Mouse (Mus musculus): ENCODE data around the gene Scimp. TPM values are rescaled to one million over a fixed set of nuclear protein-coding genes. Genes with fewer than 3 reads are reported as not detected.
"Not testable (repeated sequence)": the region's sequence is repeated elsewhere in the genome, so short reads cannot be mapped to it uniquely, and the experiment has no call there.

Gene Scimp
- polyA plus RNA-seq, 1 experiment, result 0.10 TPM

DNA sequence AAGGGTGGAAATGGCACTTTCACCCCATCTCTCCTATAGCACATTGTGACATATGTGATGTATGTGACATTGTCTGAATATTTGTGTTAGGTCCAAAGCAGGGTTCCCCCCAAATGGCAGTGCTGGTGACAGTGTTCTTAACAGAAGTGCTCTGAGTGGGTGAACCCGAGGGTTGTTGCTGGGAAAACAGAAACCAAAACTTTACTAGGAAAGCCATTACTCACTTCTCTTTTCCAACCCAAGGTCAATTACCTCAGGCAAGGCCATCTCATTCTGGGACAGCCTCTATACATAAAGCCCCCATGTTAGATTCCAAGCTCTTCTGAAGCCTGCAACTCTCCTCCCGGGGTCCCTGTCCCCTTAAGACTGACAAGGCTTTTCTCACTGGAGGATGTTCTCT lies 26.5 kb downstream of the Scimp start:
- no peaks in the 10 kb centered on the region for H3K4me1 ChIP-seq (ENCODE audit: control insufficient read depth, insufficient read depth, low read length)
- no peak for TF ChIP-seq CTCF (IDR thresholded peaks at IDR 0.05; ENCODE audit: borderline replicate concordance, insufficient read depth, low read depth, low read length)
- no peak for TF ChIP-seq POLR2A (IDR thresholded peaks at IDR 0.05; ENCODE audit: borderline replicate concordance, insufficient read depth, low read length)
- no peak overlapping the region for H3K27ac ChIP-seq (ENCODE audit: insufficient read depth, low read length)
- no peaks in the 10 kb centered on the region; the same call in 1 of the 2 replicates for H3K27me3 ChIP-seq (ENCODE audit: control insufficient read depth, insufficient read depth, low read length)
- H3K4me3 ChIP-seq (replicated peaks; ENCODE audit: insufficient read depth, low read depth, low read length), result no peak overlapping the region
- DNase-seq, result no peak
- WGBS, result 53% methylated on average over 2 of the region's 2 CpGs

DNA sequence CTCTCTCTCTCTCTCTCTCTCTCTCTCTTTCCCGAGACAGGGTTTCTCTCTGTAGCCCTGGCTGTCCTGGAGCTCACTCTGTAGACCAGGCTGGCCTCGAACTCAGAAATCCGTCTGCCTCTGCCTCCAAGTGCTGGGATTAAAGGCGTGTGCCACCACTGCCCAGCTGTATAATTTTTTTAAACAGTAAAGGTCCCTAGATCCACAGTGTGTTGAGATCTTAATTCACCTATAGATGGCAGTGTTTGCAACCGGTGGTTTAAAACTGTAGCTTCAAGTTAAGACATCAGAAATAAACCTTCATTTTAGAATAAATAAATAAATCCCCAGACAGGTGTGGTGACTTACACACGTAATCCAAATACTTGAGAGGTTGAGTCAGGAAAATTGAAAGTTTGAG lies 34.3 kb downstream of the Scimp start:
- WGBS, result 20% methylated on average over 6 of the region's 6 CpGs
- H3K27ac ChIP-seq (ENCODE audit: insufficient read depth, low read length); DNase-seq; H3K27me3 ChIP-seq (ENCODE audit: control insufficient read depth, insufficient read depth, low read length); H3K4me1 ChIP-seq (ENCODE audit: control insufficient read depth, insufficient read depth, low read length); H3K4me3 ChIP-seq (replicated peaks; ENCODE audit: insufficient read depth, low read depth, low read length): not testable (repeated sequence)
- peak; percentile 23; the same call in 1 of the 2 replicates for TF ChIP-seq CTCF (IDR thresholded peaks at IDR 0.05; ENCODE audit: borderline replicate concordance, insufficient read depth, low read depth, low read length)

DNA sequence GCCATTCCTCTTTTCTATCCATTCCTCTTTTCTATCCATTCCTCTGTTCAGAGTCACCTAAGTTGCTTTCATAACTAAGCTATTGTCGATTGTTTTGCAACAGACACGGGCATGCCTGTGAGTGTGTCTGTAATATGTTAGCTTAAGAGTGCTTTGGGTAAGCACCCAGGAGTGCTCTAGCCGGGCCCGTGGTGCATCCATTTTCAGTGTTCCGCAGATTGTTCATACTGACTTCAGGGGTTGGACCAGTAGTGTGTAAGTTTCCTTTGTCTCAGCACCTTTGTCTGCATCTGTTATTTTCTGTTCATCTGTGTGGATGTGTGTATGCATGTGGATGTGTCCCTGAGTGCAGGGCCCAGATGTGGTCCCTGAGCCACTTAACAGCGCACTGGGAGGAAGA lies 34.8 kb downstream of the Scimp start:
- no peaks in the 10 kb centered on the region for H3K27me3 ChIP-seq (ENCODE audit: control insufficient read depth, insufficient read depth, low read length)
- DNase-seq, result no peak
- WGBS, result 59% methylated on average over 6 of the region's 6 CpGs
- no peak overlapping the region for H3K27ac ChIP-seq (ENCODE audit: insufficient read depth, low read length)
- no peaks in the 10 kb centered on the region for H3K4me1 ChIP-seq (ENCODE audit: control insufficient read depth, insufficient read depth, low read length)
- no peak for TF ChIP-seq CTCF (IDR thresholded peaks at IDR 0.05; ENCODE audit: borderline replicate concordance, insufficient read depth, low read depth, low read length)
- TF ChIP-seq POLR2A (IDR thresholded peaks at IDR 0.05; ENCODE audit: borderline replicate concordance, insufficient read depth, low read length), result no peak
- no peak overlapping the region for H3K4me3 ChIP-seq (replicated peaks; ENCODE audit: insufficient read depth, low read depth, low read length)

DNA sequence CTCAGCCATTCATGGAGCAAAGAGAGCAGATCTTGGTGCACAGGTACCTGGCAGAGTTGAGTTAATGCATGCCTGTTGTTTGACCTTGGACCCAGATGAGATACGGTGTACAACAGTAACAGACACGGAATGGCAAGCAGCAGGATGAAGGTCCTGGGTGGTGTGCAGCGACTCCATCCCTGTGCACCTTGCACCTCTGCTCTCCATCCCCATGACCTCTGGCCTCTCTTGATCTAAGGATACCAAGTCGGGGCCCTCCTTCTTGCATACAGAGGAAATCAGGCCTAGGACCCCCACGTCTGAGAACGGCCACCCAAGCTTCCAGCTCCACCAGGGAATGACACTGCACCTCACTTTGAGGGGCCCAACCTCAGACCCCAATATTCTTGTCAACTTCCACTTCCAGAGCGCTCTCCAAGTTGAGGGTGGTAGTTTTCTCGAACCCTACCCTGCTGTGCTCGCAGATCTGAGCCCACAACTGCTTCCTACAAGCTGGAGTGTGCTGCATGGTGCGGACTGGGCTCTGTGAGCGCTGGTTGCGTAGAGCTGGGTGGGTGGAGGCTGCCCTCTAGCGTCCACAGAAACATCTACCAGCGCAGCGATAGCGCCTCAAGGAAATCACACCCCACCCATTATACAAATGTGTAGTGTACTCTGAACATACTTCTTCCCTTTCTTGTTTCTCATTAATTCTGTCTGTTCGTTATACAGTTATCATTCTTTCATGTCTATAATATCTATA lies 35.4 kb downstream of the Scimp start:
- H3K27ac ChIP-seq (ENCODE audit: insufficient read depth, low read length), result no peak overlapping the region
- TF ChIP-seq POLR2A (IDR thresholded peaks at IDR 0.05; ENCODE audit: borderline replicate concordance, insufficient read depth, low read length) (no peak), CTCF (IDR thresholded peaks at IDR 0.05; ENCODE audit: borderline replicate concordance, insufficient read depth, low read depth, low read length) (peak; percentile 95)
- no peaks in the 10 kb centered on the region for H3K27me3 ChIP-seq (ENCODE audit: control insufficient read depth, insufficient read depth, low read length)
- 29% methylated on average over 17 of the region's 17 CpGs for WGBS
- no peaks in the 10 kb centered on the region for H3K4me1 ChIP-seq (ENCODE audit: control insufficient read depth, insufficient read depth, low read length)
- H3K4me3 ChIP-seq (replicated peaks; ENCODE audit: insufficient read depth, low read depth, low read length), result no peak overlapping the region
- DNase-seq, result peak; percentile 61 to 66

DNA sequence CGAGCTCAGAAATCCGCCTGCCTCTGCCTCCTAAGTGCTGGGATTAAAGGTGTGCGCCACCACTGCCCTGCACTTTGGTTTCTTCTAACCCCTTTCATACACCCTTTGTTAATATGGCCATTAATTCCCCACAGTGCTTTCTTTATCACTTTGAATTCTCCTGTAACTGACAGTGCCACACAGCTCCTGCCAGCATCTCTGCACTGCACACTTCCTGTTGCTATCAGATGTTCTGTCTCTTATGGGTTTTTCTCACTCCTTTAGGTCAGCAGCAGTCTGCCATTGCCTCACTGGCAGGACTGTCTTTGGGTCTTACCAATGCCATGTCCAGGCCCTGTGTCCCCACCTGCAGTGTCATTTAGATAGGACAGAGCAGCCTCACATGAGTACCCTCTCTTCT lies 41.6 kb downstream of the Scimp start:
- H3K4me1 ChIP-seq (ENCODE audit: control insufficient read depth, insufficient read depth, low read length), result peaks cover 3% of the 10 kb centered on the region
- DNase-seq, result no peak
- 93% methylated on average over 3 of the region's 3 CpGs for WGBS
- TF ChIP-seq CTCF (IDR thresholded peaks at IDR 0.05; ENCODE audit: borderline replicate concordance, insufficient read depth, low read depth, low read length), result no peak
- no peak overlapping the region for H3K4me3 ChIP-seq (replicated peaks; ENCODE audit: insufficient read depth, low read depth, low read length)
- H3K27ac ChIP-seq (ENCODE audit: insufficient read depth, low read length), result no peak overlapping the region
- no peaks in the 10 kb centered on the region for H3K27me3 ChIP-seq (ENCODE audit: control insufficient read depth, insufficient read depth, low read length)

DNA sequence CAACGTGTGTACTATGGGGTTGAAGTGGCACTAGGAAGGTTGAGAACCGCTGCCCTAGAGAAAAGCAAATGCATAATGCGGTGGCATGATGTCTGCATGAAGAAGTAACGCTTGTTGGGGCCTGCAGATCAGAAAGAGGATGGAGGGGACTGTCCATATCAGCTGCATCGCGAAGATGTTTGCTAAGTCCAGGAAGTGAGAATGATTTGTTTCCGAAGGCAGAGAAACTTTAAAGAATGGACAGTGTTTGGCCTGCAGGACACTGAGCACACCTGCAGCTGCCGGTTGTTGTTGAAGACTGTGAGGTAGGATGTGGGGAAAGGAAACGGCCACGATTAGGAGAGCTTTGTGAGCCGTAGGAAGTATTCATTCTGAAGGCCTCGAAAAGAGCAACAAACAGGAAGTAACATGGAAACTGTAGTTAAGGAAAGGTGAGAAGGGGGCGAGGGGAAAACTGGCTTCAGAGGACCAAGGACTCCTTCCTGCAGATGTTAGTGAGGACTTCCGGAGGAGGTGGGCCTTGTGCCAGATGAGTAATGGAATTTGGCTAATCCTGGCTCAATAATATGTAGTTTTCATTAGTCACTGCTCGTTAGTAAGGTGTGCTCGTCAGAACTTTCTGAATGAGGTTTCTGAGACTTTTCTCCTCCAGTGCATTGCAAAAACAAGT lies 46.5 kb downstream of the Scimp start:
- Histone ChIP-seq H3K4me1 (ENCODE audit: control insufficient read depth, insufficient read depth, low read length) (peaks cover 10% of the 10 kb centered on the region), H3K4me3 (replicated peaks; ENCODE audit: insufficient read depth, low read depth, low read length) (no peak overlapping the region), H3K27me3 (ENCODE audit: control insufficient read depth, insufficient read depth, low read length) (no peaks in the 10 kb centered on the region), H3K27ac (ENCODE audit: insufficient read depth, low read length) (no peak overlapping the region)
- no peak for TF ChIP-seq CTCF (IDR thresholded peaks at IDR 0.05; ENCODE audit: borderline replicate concordance, insufficient read depth, low read depth, low read length)
- TF ChIP-seq POLR2A (IDR thresholded peaks at IDR 0.05; ENCODE audit: borderline replicate concordance, insufficient read depth, low read length), result no peak
- 75% methylated on average over 16 of the region's 16 CpGs for WGBS
- no peak for DNase-seq

DNA sequence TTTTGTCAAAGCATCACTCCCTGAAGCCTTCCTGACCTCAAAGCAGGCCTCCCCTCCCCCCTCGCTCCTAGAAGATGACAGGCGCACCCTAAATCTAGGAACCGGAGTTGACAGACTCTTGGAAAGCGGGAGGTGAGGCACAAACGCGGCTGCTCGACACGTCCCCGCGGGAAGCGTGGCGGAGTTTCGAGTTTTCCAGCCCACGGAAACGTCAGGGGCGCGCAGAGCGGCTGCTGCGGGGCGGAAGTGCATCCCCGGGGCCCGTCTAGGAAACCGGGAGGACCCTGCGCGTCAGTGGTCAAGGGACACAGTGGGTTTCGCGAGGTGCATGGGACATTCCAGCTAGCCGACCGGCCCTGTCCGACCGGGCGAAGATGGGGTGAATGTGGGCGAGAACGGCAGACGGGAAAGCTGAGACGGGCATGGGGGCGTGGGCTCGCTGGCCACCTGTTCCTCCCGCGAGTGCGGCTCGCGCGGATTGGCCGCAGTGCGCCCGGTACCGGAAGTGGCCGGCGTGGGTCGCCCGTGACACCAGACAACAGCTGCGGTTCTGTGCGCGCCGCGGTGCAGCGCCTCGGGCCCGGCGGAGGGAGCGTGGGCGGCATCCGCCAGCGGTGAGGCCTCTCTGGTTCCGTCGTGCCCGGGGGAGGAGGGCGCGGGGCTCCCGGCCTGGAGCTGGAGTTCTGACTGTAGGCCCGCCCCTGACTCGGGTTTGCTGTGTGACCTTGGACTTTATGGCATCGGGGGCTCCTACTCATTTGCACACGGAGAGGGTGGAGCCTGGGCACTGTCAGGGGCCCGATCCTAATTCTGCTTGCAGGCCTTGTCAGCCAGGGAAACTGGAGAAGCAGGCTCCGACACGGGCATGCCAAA lies 48.2 kb downstream of the Scimp start, which contains the start of gene Zfp3:
Gene Zfp3, plus strand, starts transcription at position 274 of the 873 bp plus-strand sequence.
- H3K4me1 ChIP-seq (ENCODE audit: control insufficient read depth, insufficient read depth, low read length), result peaks cover 10% of the 10 kb centered on the region
- WGBS, result under 1% methylated on average over 78 of the region's 78 CpGs
- H3K27ac ChIP-seq (ENCODE audit: insufficient read depth, low read length), result peak within 1 kb of the TSS; percentile 76
- DNase-seq, result peak; percentile 85 to 88
- H3K27me3 ChIP-seq (ENCODE audit: control insufficient read depth, insufficient read depth, low read length), result no peaks in the 10 kb centered on the region
- H3K4me3 ChIP-seq (replicated peaks; ENCODE audit: insufficient read depth, low read depth, low read length), result peak within 1 kb of the TSS; percentile 77
- peak; percentile 45; the same call in 1 of the 2 replicates for TF ChIP-seq POLR2A (IDR thresholded peaks at IDR 0.05; ENCODE audit: borderline replicate concordance, insufficient read depth, low read length)
- TF ChIP-seq CTCF (IDR thresholded peaks at IDR 0.05; ENCODE audit: borderline replicate concordance, insufficient read depth, low read depth, low read length), result no peak

All from cerebellum, adult 2 months (tissue).